Mouse (Mus musculus): ENCODE results near the gene Cdyl2.

- TF ChIP-seq CTCF (IDR thresholded peaks at IDR 0.05; ENCODE audit: borderline replicate concordance, extremely low read depth, insufficient read depth, insufficient read length): no peak
- no peak for TF ChIP-seq POLR2A (IDR thresholded peaks at IDR 0.05; ENCODE audit: borderline replicate concordance, extremely low read depth, insufficient read depth, insufficient read length, poor library complexity, severe bottlenecking)
Observed at GRCm38 (mm10) chr8:116656811-116657210, 76.0 kb downstream of the Cdyl2 start.

Measured in brain, embryonic 14.5 days (tissue).